Mouse (Mus musculus) layer of hippocampus, adult 9-10 months (tissue): Measurements from ENCODE around the gene Tufm.
"Not testable (repeated sequence)": the region's sequence is repeated elsewhere in the genome, so short reads cannot be mapped to it uniquely, and the experiment has no call there.

Experiments used
- DNase-seq: peaks from one replicate; pipeline ENCODE4 v3.0.0; 2022; ENCODE audit warnings: low spot score

Tufm gene

DNA sequence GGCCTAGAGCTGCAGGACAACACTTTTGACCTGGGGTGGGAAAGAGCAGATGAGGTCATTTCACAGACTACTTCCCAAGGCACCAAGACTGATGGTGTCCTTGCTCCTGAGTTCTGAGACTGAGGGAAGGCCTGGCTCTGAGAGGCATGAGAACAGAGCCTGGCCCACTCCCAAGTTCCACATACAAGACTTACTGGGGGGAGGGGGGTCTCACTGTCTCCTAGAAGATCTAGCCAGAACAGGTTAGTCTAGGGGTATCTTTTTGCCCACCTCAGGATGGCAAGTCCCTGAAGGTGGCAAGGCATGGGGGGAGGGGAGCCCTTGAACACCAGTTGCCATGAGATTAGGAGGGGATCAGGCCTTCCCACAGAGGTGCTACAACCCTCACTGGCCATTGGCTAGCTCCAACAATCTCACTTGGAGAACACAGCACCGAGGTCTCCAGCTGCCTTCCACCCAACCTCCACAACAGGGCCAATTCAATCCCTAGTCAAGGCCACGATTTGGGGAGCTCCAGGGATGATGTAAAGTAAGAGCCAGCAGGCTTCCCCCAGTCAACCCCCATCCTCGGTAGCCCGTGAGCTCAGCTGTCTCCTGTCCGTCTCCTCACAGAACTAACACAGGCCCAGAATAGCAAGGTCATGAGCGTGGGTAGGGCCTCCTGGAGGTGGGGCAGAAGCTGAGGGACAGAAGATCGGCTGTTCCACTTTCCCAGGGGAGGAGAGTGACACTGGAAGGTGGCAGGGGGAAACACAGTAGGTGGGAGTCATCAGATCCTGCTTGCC, 21.7 kb upstream of the Tufm start:
- DNase-seq: no peak

GRCm38 (mm10) chr7:126466116-126466515, 21.0 kb upstream of the Tufm start:
- no peak for DNase-seq

DNA sequence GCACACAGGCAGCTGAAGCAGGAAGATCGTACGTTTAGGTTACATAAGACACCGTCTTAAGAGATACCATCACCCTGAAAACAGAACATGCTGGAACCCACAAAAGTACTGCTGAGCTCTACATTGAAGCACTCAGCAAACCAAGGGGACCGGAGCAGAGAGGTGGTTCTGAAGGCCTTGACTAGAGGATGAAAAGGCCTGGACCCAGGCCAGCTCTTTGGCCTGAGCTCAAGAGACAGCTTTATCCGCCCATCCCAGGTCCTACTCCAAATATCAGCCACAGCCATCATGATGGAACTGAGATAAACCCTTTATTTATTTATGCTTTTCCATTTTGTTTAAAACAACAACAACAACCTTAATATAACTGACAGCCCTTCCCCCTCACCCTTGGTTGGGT, 20.5 kb upstream of the Tufm start:
- no peak for DNase-seq

DNA sequence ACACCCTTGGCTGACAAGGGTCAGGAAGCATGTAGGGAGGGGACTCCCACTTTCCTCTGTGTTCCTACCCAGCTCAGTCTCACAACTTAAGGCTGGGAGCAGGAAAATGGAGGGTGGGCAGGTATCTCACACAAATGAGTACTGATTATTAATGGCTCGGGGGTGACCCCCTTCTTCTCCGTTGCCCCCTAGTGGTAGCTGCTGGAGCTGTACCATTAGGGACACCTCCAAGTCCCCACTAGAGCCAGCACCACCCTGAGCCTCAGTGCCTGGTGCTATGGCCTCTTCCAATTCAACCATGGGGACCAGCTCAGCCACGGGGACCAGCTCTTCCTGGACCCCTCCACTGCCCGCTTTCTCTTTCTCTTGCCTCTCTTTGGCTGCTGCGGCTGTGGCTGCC, 19.9 kb upstream of the Tufm start:
- DNase-seq: no peak

- no peak for DNase-seq
Observed at GRCm38 (mm10) chr7:126467834-126468627, 19.1 kb upstream of the Tufm start.

DNA sequence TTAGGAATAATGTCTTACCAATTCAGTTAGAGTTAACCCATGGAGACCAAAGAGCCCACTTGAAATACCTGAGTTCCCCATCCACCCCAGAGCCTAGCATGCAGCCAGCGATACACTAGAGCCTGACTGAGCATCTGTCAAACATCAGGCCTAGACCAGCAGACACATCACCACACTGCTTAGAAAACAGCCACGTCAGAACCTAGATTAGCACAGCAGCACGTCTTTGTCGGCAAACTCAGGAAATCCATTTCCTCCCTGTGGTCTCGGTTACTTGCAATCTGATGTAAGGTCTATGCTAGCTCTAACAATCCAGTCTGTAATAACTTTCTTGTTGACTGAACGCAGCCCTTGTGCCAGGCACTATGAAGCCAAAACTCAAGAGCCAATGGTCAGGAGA, 17.1 kb upstream of the Tufm start:
- no peak for DNase-seq

GRCm38 (mm10) chr7:126471361-126471760, 15.8 kb upstream of the Tufm start:
- DNase-seq: no peak

DNA sequence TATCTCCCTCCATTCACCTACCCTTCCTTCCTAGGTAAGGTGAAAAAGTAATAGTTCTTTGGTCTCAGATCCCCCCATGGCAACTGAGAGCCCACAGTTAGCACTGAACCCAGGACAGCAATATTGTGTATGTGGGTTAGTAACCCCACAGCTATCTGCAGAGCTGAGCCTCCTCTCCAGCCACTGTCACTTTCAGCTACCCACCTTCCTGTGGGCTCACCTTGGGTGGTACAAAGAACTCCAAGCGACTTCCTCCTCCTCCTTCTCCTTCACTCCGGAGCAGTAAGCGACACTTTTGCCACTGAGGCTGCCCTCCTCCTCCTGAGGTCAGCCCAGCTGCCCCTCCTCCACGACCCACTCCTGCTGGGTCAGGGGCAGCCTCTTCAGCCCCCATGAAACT, 15.3 kb upstream of the Tufm start:
- no peak for DNase-seq

- DNase-seq: no peak
Observed at GRCm38 (mm10) chr7:126472306-126472705, 14.9 kb upstream of the Tufm start.

DNA sequence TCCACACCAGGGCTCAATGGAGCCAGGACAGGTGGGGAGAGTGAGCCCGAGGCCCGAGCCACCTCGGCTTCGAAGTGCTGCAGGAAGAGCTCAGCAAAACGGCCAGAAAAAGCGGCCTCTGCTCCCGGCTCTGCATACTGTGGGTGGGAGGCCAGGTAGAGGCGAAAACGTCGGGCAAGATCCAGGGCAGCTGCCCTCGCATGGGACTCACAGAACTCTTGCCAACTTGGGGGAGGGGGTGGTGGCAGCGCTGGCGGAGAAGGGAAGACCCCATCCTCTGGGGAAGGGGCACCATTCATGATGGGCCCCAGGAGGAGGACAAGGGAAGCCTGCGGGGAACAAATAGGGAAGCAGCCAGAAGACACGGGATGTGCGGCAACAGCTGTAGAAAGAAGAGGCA, 14.4 kb upstream of the Tufm start:
- no peak for DNase-seq

DNA sequence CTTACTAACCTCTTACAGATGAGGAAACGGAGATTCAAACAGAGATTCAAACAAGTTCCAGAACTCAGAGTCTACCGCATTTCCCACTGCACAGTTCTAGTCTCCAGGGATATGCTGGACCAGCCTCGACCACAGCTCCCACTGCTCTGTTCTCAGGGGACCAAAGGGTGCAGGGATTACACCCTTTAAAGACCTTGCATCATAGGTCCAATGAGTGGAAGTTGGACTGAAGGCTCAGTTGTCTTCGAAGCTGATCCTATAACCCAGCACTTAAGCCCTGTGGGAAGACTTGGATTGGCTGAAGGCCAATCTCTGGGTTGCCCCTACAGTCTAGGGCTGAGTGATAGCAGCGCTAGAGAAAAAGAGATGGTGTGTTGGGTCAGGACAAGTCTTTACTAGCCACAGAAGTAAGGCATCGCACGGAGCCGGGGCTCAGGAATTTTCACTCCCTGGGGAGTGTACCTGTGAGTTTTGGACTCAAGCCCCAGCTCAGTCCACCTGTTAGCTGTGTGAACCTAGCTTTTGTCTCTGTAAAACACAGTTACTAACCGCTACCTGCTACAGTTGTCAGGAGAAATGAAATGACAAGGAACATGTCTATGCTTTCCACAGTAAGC, 13.6 kb upstream of the Tufm start:
- DNase-seq: no peak

DNA sequence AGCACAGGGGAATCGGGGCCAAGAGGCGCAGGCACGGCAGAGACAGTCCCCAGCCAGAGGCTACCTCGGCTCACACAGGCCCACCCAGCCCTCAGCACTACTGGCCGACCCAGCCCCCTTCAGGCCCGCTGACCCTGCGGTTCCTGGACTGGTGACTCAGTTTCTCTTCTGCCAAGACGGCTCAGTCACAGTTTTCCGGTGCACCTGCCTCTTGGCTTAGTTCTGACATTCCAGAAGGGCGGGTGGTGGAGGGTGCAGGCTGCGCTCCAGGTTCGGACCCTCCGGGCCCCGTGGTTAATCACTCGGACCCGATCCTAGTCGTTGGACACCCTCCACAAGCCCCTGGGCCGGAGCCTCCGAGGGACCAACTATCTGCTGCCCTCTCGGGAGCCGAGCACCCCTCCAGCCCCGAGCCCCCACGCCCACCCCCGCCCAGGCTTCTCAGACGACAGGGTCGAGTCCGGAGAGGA, 12.6 kb upstream of the Tufm start:
- DNase-seq: no peak

- DNase-seq: peak; percentile 84
Observed at GRCm38 (mm10) chr7:126474993-126475581, 12.1 kb upstream of the Tufm start, which contains the start of gene Sh2b1. Sh2b1 (minus strand) TSS chr7:126475424.

DNA sequence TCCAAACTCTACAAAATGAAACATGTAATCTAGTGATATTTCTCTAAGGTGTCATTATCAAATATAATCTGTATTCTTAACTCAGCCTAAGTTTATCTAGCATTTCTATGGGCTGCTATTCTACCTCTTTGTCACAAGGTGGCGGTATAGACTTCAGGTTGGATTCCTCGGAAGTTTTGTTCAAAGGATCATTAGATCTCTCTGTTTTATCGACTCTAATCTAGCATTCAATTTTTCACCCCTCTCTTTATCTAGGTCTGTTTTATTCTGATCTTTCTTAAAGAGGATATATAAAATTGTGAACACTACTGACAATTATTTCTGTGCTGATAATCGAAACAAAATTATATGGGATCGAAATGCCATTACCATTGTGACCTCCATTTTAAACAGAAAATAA, 5.5 kb upstream of the Tufm start:
- no peak for DNase-seq

DNA sequence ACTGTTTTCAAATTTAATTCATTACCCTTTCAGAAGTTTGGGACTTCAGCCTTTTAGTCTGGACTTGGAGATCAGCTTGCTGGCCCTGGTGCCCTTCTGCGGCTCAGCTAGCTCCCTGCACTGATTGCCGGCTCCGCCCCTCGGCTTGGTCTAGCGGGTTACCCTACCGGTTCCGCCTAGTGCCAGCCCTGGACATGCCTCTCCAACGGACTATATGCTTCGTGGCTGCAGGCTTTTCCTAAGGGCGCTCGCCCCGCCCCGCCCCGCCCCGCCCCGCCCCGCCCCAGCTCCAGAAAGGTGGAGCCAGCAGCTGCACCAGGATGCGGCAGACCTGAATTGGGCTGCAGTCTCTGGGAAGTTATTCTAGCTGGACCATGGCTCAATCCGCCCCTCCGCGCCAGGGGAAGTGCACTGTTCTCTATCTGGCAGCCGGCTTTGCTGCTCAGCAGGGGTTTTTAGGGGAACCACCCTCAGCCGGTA, 4.7 kb upstream of the Tufm start:
- no peak for DNase-seq

DNA sequence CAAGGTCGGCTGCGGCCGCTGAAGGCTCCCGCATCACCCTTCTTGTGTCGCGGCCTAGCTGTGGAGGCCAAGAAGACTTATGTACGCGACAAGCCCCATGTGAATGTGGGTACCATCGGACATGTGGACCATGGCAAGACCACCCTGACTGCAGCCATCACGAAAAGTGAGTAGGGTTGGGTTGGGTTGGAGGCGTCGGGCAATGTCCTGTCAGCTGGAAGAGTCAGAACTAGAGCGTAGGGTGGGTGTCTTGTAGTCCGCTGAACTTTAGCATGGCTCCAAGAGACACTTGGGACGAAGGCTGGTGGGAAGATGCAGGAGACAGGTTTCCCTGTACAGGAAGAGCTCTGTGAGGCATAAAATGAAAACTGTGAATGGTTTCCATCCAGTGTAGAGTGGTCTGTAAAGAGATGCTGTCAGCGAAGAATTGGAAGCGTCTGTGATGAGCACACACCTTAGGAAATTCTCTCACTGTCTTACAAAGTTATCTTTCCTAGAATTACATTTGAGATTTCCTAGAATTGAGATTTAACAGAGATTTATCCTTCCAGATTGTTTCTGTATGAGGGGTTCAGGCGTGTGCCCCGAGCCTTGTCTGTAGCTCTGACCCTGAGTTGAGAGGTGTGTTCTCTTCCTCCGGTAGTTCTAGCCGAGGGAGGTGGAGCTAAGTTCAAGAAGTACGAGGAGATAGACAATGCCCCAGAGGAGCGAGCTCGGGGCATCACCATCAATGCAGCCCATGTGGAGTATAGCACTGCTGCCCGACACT, 640 bp downstream of the Tufm start:
- not testable (repeated sequence) for DNase-seq

GRCm38 (mm10) chr7:126491005-126491404, 3.8 kb downstream of the Tufm start:
- DNase-seq: no peak

DNA sequence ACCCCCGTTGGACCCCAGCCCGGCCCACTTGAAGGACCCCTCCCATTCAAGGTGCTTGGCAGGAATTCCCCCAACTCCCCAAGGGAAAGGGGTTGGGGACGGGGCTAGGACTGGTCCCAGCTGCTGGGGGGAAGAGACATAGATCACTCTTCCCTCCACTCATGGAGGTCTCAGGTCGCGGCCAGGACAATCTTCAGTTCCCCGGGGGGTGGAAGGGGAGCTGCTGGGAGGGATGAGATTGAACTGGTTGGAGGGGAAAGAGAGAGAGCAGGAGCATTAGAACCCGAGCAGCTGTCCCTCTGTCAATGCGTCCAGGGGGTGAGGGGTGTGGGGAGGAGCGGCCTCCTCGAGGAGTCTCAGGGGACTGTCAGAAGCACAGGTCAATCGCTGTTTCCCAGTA, 4.8 kb downstream of the Tufm start:
- DNase-seq: no peak

- DNase-seq: no peak
Observed at GRCm38 (mm10) chr7:126494120-126494519, 7.0 kb downstream of the Tufm start.

GRCm38 (mm10) chr7:126496475-126496874, 9.3 kb downstream of the Tufm start:
- DNase-seq: no peak

DNA sequence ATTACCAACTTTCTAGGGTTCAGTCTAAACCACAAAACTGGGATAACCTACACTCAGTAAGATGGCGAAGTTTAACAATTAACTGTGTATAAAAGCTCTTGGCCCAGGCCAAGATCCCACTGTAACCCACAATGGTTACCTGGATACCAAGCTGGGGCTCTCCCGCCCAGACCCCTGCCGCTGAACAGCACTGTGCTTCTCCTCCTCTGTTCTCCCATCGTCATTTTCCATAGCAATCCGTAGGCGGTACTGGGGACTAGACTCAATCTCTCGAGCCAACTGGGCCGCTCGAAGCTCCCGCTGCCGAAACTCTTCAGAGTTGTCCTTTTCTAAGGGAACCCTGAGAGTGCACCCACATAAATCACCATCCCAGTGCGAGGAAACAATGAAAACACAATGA, 10.8 kb downstream of the Tufm start:
- no peak for DNase-seq

DNA sequence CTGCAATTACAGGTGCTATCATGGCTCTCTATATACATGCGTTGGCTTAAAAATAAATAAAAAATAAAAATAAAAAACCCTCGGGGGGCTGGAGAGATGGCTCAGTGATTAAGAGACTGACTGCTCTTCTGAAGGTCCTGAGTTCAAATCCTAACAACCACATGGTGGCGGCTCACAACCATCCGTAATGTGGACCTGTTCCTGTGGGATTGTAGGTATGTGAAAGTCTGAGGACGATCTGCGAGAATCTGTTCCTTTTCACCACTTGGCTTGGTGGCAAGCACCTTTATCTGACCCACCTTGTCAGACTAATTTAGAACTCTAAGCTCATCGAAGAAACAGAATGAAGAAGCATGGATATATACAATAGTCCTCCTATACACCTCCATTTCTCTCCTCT, 12.3 kb downstream of the Tufm start:
- DNase-seq: no peak
